Mouse (Mus musculus): ENCODE measurements around the gene Frmd8.

GRCm38 (mm10) chr19:5836941-5837572, 38.0 kb downstream of the Frmd8 start:
- no peak for TF ChIP-seq CTCF (IDR thresholded peaks at IDR 0.05; ENCODE audit: low read depth)
- TF ChIP-seq EP300 (optimal IDR thresholded peaks at IDR 0.05), result no peak
